28 mouse cellular contexts compared by ENCODE assay signal in genomic region chr15:101365721-101366120, GRCm38 (mm10). TPM values are rescaled to one million over a fixed set of nuclear protein-coding genes. Genes with fewer than 3 reads are reported as not detected.
A peak's percentile ranks its signal among the peaks of the same experiment; 100 is the strongest.
DNase-seq lines count a peak whose midpoint lies in the region; ATAC-seq and TF ChIP-seq lines count a peak whose summit lies in the region.
"Had no signal": no experiment of that assay in that cellular context is flagged by ENCODE, and none has a peak within 500 bp of the region (broad histone marks: within the 10 kb centered on the region; RNA-seq: fewer than 3 reads in every experiment).

No protein-coding gene starts in this region.

- no peak overlapping the region; the same call in 1 of the 2 replicates for H3K4me2 ChIP-seq in heart, embryonic 16.5 days (ENCODE audit: low read depth, low read length)
- no peak overlapping the region for H3K4me2 ChIP-seq in lung, postnatal 0 days (replicated peaks; ENCODE audit: low read depth, low read length)
- H3K4me2 ChIP-seq: embryonic facial prominence, embryonic 13.5 days; liver, embryonic 11.5 days; midbrain, embryonic 15.5 days; neural tube, embryonic 13.5 days had no signal

- H3K4me1 ChIP-seq in heart, embryonic 16.5 days (ENCODE audit: control insufficient read depth, insufficient read depth, low read length): peaks cover 47% of the 10 kb centered on the region
- H3K4me1 ChIP-seq in lung, postnatal 0 days (ENCODE audit: insufficient read depth, low read depth, low read length): peaks cover 31% of the 10 kb centered on the region
- H3K4me1 ChIP-seq: midbrain, embryonic 15.5 days had no signal

- DNase-seq in gastrocnemius, adult 2 months: no peak
- DNase-seq in gastrocnemius, adult 8-10 months (ENCODE audit: low spot score in 2 of 2): no peak
- no peak for DNase-seq in heart, postnatal 14 days
- DNase-seq in lung, postnatal 0 days (ENCODE audit: low spot score): no peak
- DNase-seq in lung, postnatal 10 days: no peak
- no peak for DNase-seq in right cerebral cortex, adult 2 months (ENCODE audit: low spot score in 2 of 2)
- DNase-seq: adrenal gland, postnatal 14 days; cerebellum, adult 2 months; cerebellum, postnatal 25 days; gastrocnemius, postnatal 14 days; kidney, adult 18-20 months; liver, postnatal 0 days; right cerebral cortex, adult 18-20 months had no signal

- 43% methylated on average over 4 of the region's 4 CpGs for WGBS in heart, embryonic 16.5 days
- 59% methylated on average over 4 of the region's 4 CpGs for WGBS in lung, postnatal 0 days

- intact Hi-C loops in gastrocnemius, adult 2 months (cut with DNase I): no loop called here
- intact Hi-C loops in heart, postnatal 14 days (cut with DNase I): no loop called here

- peaks cover 2% of the 10 kb centered on the region; the same call in 1 of the 2 replicates for H3K27me3 ChIP-seq in heart, embryonic 16.5 days (ENCODE audit: control insufficient read depth, insufficient read depth, low read length)
- no peaks in the 10 kb centered on the region for H3K27me3 ChIP-seq in lung, postnatal 0 days (replicated peaks; ENCODE audit: insufficient read depth, low read length)
- H3K27me3 ChIP-seq: embryonic facial prominence, embryonic 13.5 days; midbrain, embryonic 15.5 days had no signal

- no peak for TF ChIP-seq EP300 in lung, postnatal 0 days (IDR thresholded peaks at IDR 0.05)

- peak overlapping the region; percentile 53 for H3K9ac ChIP-seq in heart, embryonic 16.5 days (ENCODE audit: low read length)
- 0 out of 2 replicates have a peak overlapping the region, but pooled peaks have one; percentile 1 for H3K9ac ChIP-seq in lung, postnatal 0 days (replicated peaks; ENCODE audit: low read depth)
- H3K9ac ChIP-seq: embryonic facial prominence, embryonic 13.5 days; liver, postnatal 0 days; midbrain, embryonic 15.5 days; neural tube, embryonic 13.5 days had no signal

- no peaks in the 10 kb centered on the region for H3K36me3 ChIP-seq in heart, embryonic 16.5 days (ENCODE audit: control insufficient read depth, insufficient read depth)
- H3K36me3 ChIP-seq in lung, postnatal 0 days (ENCODE audit: insufficient read depth, low read length): no peaks in the 10 kb centered on the region
- H3K36me3 ChIP-seq: embryonic facial prominence, embryonic 13.5 days; hindbrain, embryonic 10.5 days; midbrain, embryonic 15.5 days; neural tube, embryonic 13.5 days had no signal

- peak overlapping the region; percentile 31; the same call in 1 of the 2 replicates for H3K27ac ChIP-seq in gastrocnemius, adult 2 months
- peak overlapping the region; percentile 67 for H3K27ac ChIP-seq in heart, embryonic 16.5 days (ENCODE audit: low read length)
- peak overlapping the region; percentile 68 for H3K27ac ChIP-seq in lung, postnatal 0 days (ENCODE audit: low read length)
- H3K27ac ChIP-seq: embryonic facial prominence, embryonic 13.5 days; hindbrain, embryonic 10.5 days; hindbrain, postnatal 0 days; layer of hippocampus, adult 2 months; macrophage; midbrain, embryonic 15.5 days; neural tube, embryonic 13.5 days had no signal

- no peak for TF ChIP-seq CTCF in gastrocnemius, adult 2 months (IDR thresholded peaks at IDR 0.05)
- no peak for TF ChIP-seq CTCF in lung, postnatal 0 days (IDR thresholded peaks at IDR 0.05)

- no peak for ATAC-seq in heart, embryonic 16.5 days (replicated peaks; ENCODE audit: extremely low read depth, insufficient read depth, low FRiP score)
- ATAC-seq in lung, postnatal 0 days: no peak
- no peak for ATAC-seq in inflammation-experienced regulatory T-cells, adult 6 months
- ATAC-seq: CD4-positive, CD25-positive, alpha-beta regulatory T cell, adult 4 months; forebrain, embryonic 14.5 days; hindbrain, postnatal 0 days; liver, postnatal 0 days; midbrain, embryonic 15.5 days had no signal

- H3K4me3 ChIP-seq in gastrocnemius, adult 2 months: no peak overlapping the region
- H3K4me3 ChIP-seq in heart, embryonic 16.5 days (ENCODE audit: low read length): no peak overlapping the region
- H3K4me3 ChIP-seq in lung, postnatal 0 days (ENCODE audit: low read depth, low read length): no peak overlapping the region
- H3K4me3 ChIP-seq: embryonic facial prominence, embryonic 13.5 days; hindbrain, embryonic 10.5 days; layer of hippocampus, adult 2 months; midbrain, embryonic 15.5 days; myocyte; neural tube, embryonic 13.5 days had no signal

- H3K9me3 ChIP-seq in heart, embryonic 16.5 days (replicated peaks; ENCODE audit: control insufficient read depth, low read length): no peaks in the 10 kb centered on the region
- no peaks in the 10 kb centered on the region for H3K9me3 ChIP-seq in lung, postnatal 0 days (ENCODE audit: low read length)
- H3K9me3 ChIP-seq: embryonic facial prominence, embryonic 13.5 days; hindbrain, embryonic 10.5 days; midbrain, embryonic 15.5 days; neural tube, embryonic 13.5 days had no signal

RNA-seq across cellular contexts. Expression of gene Krt80, which starts 4.2 kb away (rescaled TPM):
- total RNA-seq in gastrocnemius, adult 2 months (2021): 1 to 10 TPM; 1.6 to 2.5 TPM
- 1 to 10 TPM; 1.1 to 3.4 (median 2.5) TPM for total RNA-seq in gastrocnemius, adult 8-10 months (2022)
- polyA plus RNA-seq in heart, embryonic 16.5 days (2015; fragmentation: Nextera tagmentation; extraction: Ambion mirVana): 8.7 and 9.0 TPM in 2 replicates
- total RNA-seq in heart, postnatal 14 days (2021): 1 to 10 TPM; 1.1 to 1.6 TPM
- 19.6 and 26.3 TPM in 2 replicates for polyA plus RNA-seq in lung, postnatal 0 days (2015; fragmentation: Nextera tagmentation; extraction: Ambion mirVana)
- under 1 TPM in 1 of 3 experiments, not detected in 2; 0.16 TPM for polyA plus RNA-seq in inflammation-experienced regulatory T-cells, adult 6 months (2017; shearing (Covaris generic))
- polyA plus RNA-seq: forebrain, embryonic 14.5 days; limb, embryonic 11.5 days; liver, embryonic 11.5 days had no signal

RNA-seq across cellular contexts. Expression of gene Krt7, which starts 45.1 kb away (rescaled TPM):
- not detected for total RNA-seq in gastrocnemius, adult 2 months (2021)
- total RNA-seq in gastrocnemius, adult 8-10 months (2022): not detected
- 19.6 and 28.9 TPM in 2 replicates for polyA plus RNA-seq in heart, embryonic 16.5 days (2015; fragmentation: Nextera tagmentation; extraction: Ambion mirVana)
- total RNA-seq in heart, postnatal 14 days (2021): 1 to 10 TPM; 3.2 to 3.4 TPM
- 430 and 463 TPM in 2 replicates for polyA plus RNA-seq in lung, postnatal 0 days (2015; fragmentation: Nextera tagmentation; extraction: Ambion mirVana)
- under 1 TPM in 1 of 3 experiments, not detected in 2; 0.09 TPM for polyA plus RNA-seq in inflammation-experienced regulatory T-cells, adult 6 months (2017; shearing (Covaris generic))
- total RNA-seq: gastrocnemius, postnatal 14 days; layer of hippocampus, adult 2 months; layer of hippocampus, postnatal 25 days had no signal
- polyA plus RNA-seq: macrophage had no signal

Comparison
In these comparisons a context has a peak if more than half of its experiments do, and no peak if none do; other contexts are left out.
1. RNA of gene Krt7, which starts 45.1 kb away (total RNA-seq): 3.2 to 3.4 TPM in heart, postnatal 14 days; not detected in gastrocnemius, adult 2 months and not detected in gastrocnemius, adult 8-10 months; every median in the first group is over 4 times any median in the second.
2. Peak in every context shown above with its lines, with median percentiles within 50 percentile points of each other: H3K27ac ChIP-seq.